Mouse (Mus musculus): ENCODE results near the gene Brdt. TPM values are rescaled to one million over a fixed set of nuclear protein-coding genes. Genes with fewer than 3 reads are reported as not detected.

Brdt gene
- total RNA-seq, 2 experiments from 2014 or later = 1.6 to 1.7 TPM

- DNase-seq = no peak
Observed at GRCm38 (mm10) chr5:107415098-107415497, 84.1 kb downstream of the Brdt start.

DNA sequence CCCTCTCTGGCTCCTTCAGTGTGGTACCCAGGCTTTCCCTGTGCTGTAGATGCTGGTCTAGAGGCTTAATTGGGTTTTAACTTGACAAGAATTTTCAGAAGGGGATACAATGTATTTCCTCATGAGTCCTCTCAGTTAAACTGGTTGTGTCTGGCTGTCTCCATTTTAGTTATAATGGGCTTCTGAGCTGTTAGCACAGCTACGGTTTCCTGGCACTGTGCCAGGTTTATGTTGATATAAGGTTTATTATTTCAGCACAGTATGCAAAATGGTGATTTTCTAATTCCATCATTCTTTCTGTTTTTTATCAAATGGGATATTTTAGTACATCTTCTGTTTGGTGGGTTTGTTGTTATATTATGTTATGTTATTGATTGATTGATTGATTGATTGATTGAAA is 90.7 kb downstream of the Brdt start:
- DNase-seq = no peak

- DNase-seq = no peak
Observed at GRCm38 (mm10) chr5:107431249-107431648, 100.3 kb downstream of the Brdt start, which contains the start of gene Lpcat2b. Gene Lpcat2b, plus strand, starts transcription at chr5:107431549.

- no peak for DNase-seq
Observed at GRCm38 (mm10) chr5:107434001-107434400, 103.0 kb downstream of the Brdt start.

DNA sequence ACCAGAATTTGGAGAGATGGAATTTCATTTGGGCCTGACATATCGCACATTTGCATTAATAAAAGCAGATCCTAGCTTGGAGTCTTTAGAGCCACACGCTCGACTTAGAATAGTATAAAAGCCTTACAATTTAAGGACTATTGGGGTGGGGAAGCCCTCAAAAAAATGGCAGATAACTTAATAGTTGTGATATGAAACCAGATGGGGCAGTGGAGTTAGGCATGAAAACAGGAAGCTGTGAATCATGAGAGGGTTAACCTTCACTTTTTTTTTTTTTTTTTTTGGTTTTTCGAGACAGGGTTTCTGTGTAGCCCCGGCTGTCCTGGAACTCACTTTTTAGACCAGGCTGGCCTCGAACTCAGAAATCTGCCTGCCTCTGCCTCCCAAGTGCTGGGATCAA is 105.2 kb downstream of the Brdt start:
- DNase-seq = no peak

Other genes starting within 250 kb of the Brdt start
- gene Tgfbr3, start 41.5 kb upstream of the Brdt start, total RNA-seq (2021) = 10 to 100 TPM; 28.5 to 28.9 TPM
- under 1 TPM; 0.36 to 0.62 TPM for gene Ephx4, start 71.6 kb downstream of the Brdt start, total RNA-seq (2021)
- gene Lpcat2b, start 100.4 kb downstream of the Brdt start, total RNA-seq (2021) = not detected
- 1 to 10 TPM; 6.3 to 6.8 TPM for gene Btbd8, start 106.8 kb downstream of the Brdt start, total RNA-seq (2021)
- under 1 TPM in 1 of 2 experiments, not detected in 1; 0.10 TPM for gene Gm42669, start 176.5 kb downstream of the Brdt start, total RNA-seq (2021)
- not detected for gene 1700028K03Rik, start 203.6 kb downstream of the Brdt start, total RNA-seq (2021)